Mouse (Mus musculus): ENCODE data around the gene Polr1a.
"Not testable (repeated sequence)": the region's sequence is repeated elsewhere in the genome, so short reads cannot be mapped to it uniquely, and the experiment has no call there.

DNA sequence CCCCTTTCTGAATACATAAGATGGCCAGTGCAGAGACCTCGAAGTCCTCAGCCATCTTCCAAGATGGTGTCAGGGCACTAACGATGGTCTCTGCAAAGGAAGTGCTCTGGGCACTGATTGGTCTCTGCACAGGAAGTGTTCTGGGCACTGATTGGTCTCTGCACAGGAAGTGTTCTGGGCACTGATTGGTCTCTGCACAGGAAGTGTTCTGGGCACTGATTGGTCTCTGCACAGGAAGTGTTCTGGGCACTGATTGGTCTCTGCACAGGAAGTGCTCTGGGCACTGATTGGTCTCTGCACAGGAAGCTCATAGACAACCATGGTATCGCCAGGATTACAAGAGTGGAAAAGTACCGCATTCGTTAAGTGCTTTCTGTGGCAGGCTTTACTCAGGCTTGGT is 16.4 kb downstream of the Polr1a start:
- not testable (repeated sequence) for TF ChIP-seq EP300 (IDR thresholded peaks at IDR 0.05; ENCODE audit: insufficient read depth, low read depth, low read length); CTCF (IDR thresholded peaks at IDR 0.05; ENCODE audit: low read depth, low read length); POLR2A (IDR thresholded peaks at IDR 0.05; ENCODE audit: insufficient read depth, low read length)

Measured in ES-Bruce4 (cell line).